ENCODE assay signal across 9 mouse cellular contexts in genomic region chr17:11067704-11068475, GRCm38 (mm10).
A peak's percentile ranks its signal among the peaks of the same experiment; 100 is the strongest.
DNase-seq lines count a peak whose midpoint lies in the region; ATAC-seq and TF ChIP-seq lines count a peak whose summit lies in the region.
"Had no signal": no experiment of that assay in that cellular context is flagged by ENCODE, and none has a peak within 500 bp of the region (broad histone marks: within the 10 kb centered on the region; RNA-seq: fewer than 3 reads in every experiment).

No protein-coding gene starts in this region.

- DNase-seq in cerebellum, adult 18-20 months = peak; percentile 76 to 81
- peak; percentile 40 for DNase-seq in heart, postnatal 25 days (ENCODE audit: low spot score)
- DNase-seq in layer of hippocampus, adult 18-20 months (ENCODE audit: low spot score in 2 of 2) = peak; percentile 23 to 64
- peak; percentile 69 for DNase-seq in lung, postnatal 0 days (ENCODE audit: low spot score)
- peak; percentile 32 for DNase-seq in retina, postnatal 7 days (ENCODE audit: low read depth, low spot score)
- DNase-seq in thymus, adult 2 months = no peak

- peak; percentile 91 for ATAC-seq in forebrain, embryonic 15.5 days (replicated peaks)
- peak; percentile 85 for ATAC-seq in lung, postnatal 0 days

- H3K4me3 ChIP-seq in E14TG2a.4 (replicated peaks; ENCODE audit: low read length) = peak overlapping the region; percentile 55
- 0 out of 2 replicates have a peak overlapping the region, but pooled peaks have one; percentile 3 for H3K4me3 ChIP-seq in forebrain, embryonic 15.5 days
- H3K4me3 ChIP-seq in lung, postnatal 0 days (ENCODE audit: low read depth, low read length) = no peak overlapping the region
- no peak overlapping the region for H3K4me3 ChIP-seq in thymus, adult 2 months (ENCODE audit: control insufficient read depth, insufficient read depth, low read length)
- H3K4me3 ChIP-seq: megakaryocyte, embryonic 14.5 days had no signal

- peak overlapping the region; percentile 27 for H3K4me2 ChIP-seq in forebrain, embryonic 15.5 days (replicated peaks)
- peak overlapping the region; percentile 20 for H3K4me2 ChIP-seq in lung, postnatal 0 days (replicated peaks; ENCODE audit: low read depth, low read length)

- TF ChIP-seq POLR2A in thymus, adult 2 months (IDR thresholded peaks at IDR 0.05; ENCODE audit: control insufficient read depth, extremely low read depth, insufficient read depth, low read length, poor library complexity) = no peak

- no peaks in the 10 kb centered on the region for H3K9me3 ChIP-seq in E14TG2a.4 (ENCODE audit: low read length)
- H3K9me3 ChIP-seq in forebrain, embryonic 15.5 days = no peaks in the 10 kb centered on the region
- no peaks in the 10 kb centered on the region for H3K9me3 ChIP-seq in lung, postnatal 0 days (ENCODE audit: low read length)
- H3K9me3 ChIP-seq: megakaryocyte, embryonic 14.5 days had no signal

- peak overlapping the region; percentile 47 for H3K27ac ChIP-seq in forebrain, embryonic 15.5 days (replicated peaks)
- no peak overlapping the region for H3K27ac ChIP-seq in lung, postnatal 0 days (ENCODE audit: low read length)
- H3K27ac ChIP-seq in thymus, adult 2 months (ENCODE audit: control insufficient read depth, insufficient read depth, low read length) = no peak overlapping the region

- WGBS in forebrain, embryonic 15.5 days = 2% methylated on average over 14 of the region's 14 CpGs
- 21% methylated on average over 14 of the region's 14 CpGs for WGBS in lung, postnatal 0 days
- 45% methylated on average over 14 of the region's 14 CpGs for WGBS in thymus, adult 2 months

- no peak for TF ChIP-seq EP300 in lung, postnatal 0 days (IDR thresholded peaks at IDR 0.05)

- TF ChIP-seq CTCF in E14TG2a.4 (conservative IDR thresholded peaks at IDR 0.05; ENCODE audit: low read length) = no peak
- peak; percentile 72 for TF ChIP-seq CTCF in lung, postnatal 0 days (IDR thresholded peaks at IDR 0.05)
- no peak for TF ChIP-seq CTCF in thymus, adult 2 months (IDR thresholded peaks at IDR 0.05; ENCODE audit: borderline replicate concordance, control insufficient read depth, extremely low read depth, insufficient read depth, low read length, poor library complexity)

- no peaks in the 10 kb centered on the region for H3K27me3 ChIP-seq in E14TG2a.4 (ENCODE audit: insufficient read depth, low read length)
- H3K27me3 ChIP-seq in forebrain, embryonic 15.5 days = no peaks in the 10 kb centered on the region
- H3K27me3 ChIP-seq in lung, postnatal 0 days (replicated peaks; ENCODE audit: insufficient read depth, low read length) = no peaks in the 10 kb centered on the region
- no peaks in the 10 kb centered on the region for H3K27me3 ChIP-seq in thymus, adult 2 months (ENCODE audit: control insufficient read depth, insufficient read depth, low read length)
- H3K27me3 ChIP-seq: megakaryocyte, embryonic 14.5 days had no signal

- H3K4me1 ChIP-seq in E14TG2a.4 (replicated peaks; ENCODE audit: low read depth, low read length) = peaks cover 33% of the 10 kb centered on the region
- peaks cover 22% of the 10 kb centered on the region for H3K4me1 ChIP-seq in forebrain, embryonic 15.5 days
- no peaks in the 10 kb centered on the region for H3K4me1 ChIP-seq in lung, postnatal 0 days (ENCODE audit: insufficient read depth, low read depth, low read length)
- H3K4me1 ChIP-seq in thymus, adult 2 months (replicated peaks; ENCODE audit: control insufficient read depth, insufficient read depth, low read length) = no peaks in the 10 kb centered on the region
- H3K4me1 ChIP-seq: megakaryocyte, embryonic 14.5 days had no signal

- intact Hi-C loops in heart, postnatal 25 days (cut with DNase I) = loop anchor here (5.0 to 10.0 kb wide), 2 partner anchors 533 to 1901 kb away; no protein-coding TSS in a partner anchor

- H3K36me3 ChIP-seq in E14TG2a.4 (ENCODE audit: insufficient read depth, low read length) = no peaks in the 10 kb centered on the region
- no peaks in the 10 kb centered on the region for H3K36me3 ChIP-seq in forebrain, embryonic 15.5 days
- H3K36me3 ChIP-seq in lung, postnatal 0 days (ENCODE audit: insufficient read depth, low read length) = no peaks in the 10 kb centered on the region
- H3K36me3 ChIP-seq in thymus, adult 2 months (ENCODE audit: control insufficient read depth, insufficient read depth, low read length) = no peaks in the 10 kb centered on the region

- 0 out of 2 replicates have a peak overlapping the region, but pooled peaks have one; percentile 5 for H3K9ac ChIP-seq in forebrain, embryonic 15.5 days (replicated peaks)
- no peak overlapping the region for H3K9ac ChIP-seq in lung, postnatal 0 days (replicated peaks; ENCODE audit: low read depth)

Comparison
In these comparisons a context has a peak if more than half of its experiments do, and no peak if none do; other contexts are left out.
1. H3K4me3 ChIP-seq: peak in E14TG2a.4 (single experiment) and forebrain, embryonic 15.5 days (single experiment); none in lung, postnatal 0 days (single experiment) and thymus, adult 2 months (single experiment).